Mouse (Mus musculus): ENCODE measurements around the gene Olfml1. TPM values are rescaled to one million over a fixed set of nuclear protein-coding genes. Genes with fewer than 3 reads are reported as not detected.

The Olfml1 gene
- polyA plus RNA-seq, 2 experiments = 0.64 to 1.3 TPM

DNA sequence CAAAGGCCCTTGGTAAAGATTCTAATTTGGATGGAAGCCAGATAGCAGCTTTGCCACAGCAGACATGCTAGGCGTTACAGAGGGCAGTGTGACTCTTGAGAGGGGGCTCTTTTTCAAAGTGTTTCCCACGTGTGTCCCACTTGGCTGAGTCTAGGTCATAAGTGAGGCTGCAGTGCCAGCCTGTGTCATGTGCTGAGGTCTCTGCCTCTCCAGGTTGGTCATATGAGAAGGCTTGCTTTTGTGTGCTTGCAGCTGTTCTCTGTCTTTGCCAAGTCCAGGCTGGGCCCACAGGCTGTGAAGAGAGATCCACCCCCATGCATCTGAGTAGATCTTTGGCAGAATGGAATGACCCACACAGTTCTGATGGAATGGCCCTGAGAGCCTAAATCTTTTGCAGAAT, 25.4 kb downstream of the Olfml1 start:
- Histone ChIP-seq H3K9ac (replicated peaks) (no peak overlapping the region), H3K27ac (no peak overlapping the region), H3K9me3 (ENCODE audit: control insufficient read depth, low read length) (no peaks in the 10 kb centered on the region), H3K4me1 (replicated peaks; ENCODE audit: control insufficient read depth in 2 of 2, insufficient read depth in 2 of 2, low read length in 1 of 2) (peaks cover 0 to 6% of the 10 kb centered on the region in 2 experiments; a peak in 1 of 4 replicates), H3K36me3 (replicated peaks; ENCODE audit: control insufficient read depth, insufficient read depth, low read depth) (no peaks in the 10 kb centered on the region), H3K4me3 (ENCODE audit: insufficient read depth in 1 of 2, low read depth in 2 of 2, low read length in 2 of 2) (no peak overlapping the region), H3K27me3 (ENCODE audit: control insufficient read depth, insufficient read depth, low read length) (no peaks in the 10 kb centered on the region), H3K4me2 (ENCODE audit: low read depth) (no peak overlapping the region)
- ATAC-seq (ENCODE audit: insufficient read depth) = no peak
- TF ChIP-seq EP300 (IDR thresholded peaks at IDR 0.05; ENCODE audit: low read depth) (no peak), CTCF (IDR thresholded peaks at IDR 0.05; ENCODE audit: low read depth) (no peak)
- WGBS (ENCODE audit: insufficient replicate concordance) = 43% methylated on average over 2 of the region's 2 CpGs
- no peak for DNase-seq (ENCODE audit: low read depth in 3 of 3, low spot score in 3 of 3)

DNA sequence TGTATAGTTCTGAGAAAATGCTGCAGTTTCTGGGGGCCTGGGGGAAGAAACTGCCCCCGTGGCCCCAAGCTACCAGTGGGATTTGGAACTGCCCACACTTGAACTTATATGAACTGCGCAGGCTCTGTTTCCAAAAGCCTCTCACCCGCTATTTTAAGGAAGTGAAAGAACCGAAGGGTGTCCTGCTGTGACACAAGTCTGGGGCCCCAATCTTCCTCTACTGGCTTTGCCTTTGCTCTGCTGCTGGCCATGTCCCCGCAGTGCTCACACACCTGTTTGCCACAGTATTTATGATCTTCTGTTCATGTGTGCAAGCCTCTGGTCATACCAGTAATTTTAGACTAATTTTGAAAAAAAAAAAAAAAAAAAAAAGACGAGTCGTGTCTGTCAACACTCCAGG, 26.7 kb downstream of the Olfml1 start:
- no peaks in the 10 kb centered on the region for H3K36me3 ChIP-seq (replicated peaks; ENCODE audit: control insufficient read depth, insufficient read depth, low read depth)
- TF ChIP-seq CTCF (IDR thresholded peaks at IDR 0.05; ENCODE audit: low read depth) = no peak
- TF ChIP-seq EP300 (IDR thresholded peaks at IDR 0.05; ENCODE audit: low read depth) = no peak
- 8% methylated on average over 7 of the region's 7 CpGs for WGBS (ENCODE audit: insufficient replicate concordance)
- H3K9me3 ChIP-seq (ENCODE audit: control insufficient read depth, low read length) = no peaks in the 10 kb centered on the region
- peak overlapping the region; percentile 74 for H3K4me2 ChIP-seq (ENCODE audit: low read depth)
- H3K27ac ChIP-seq = no peak overlapping the region
- no peak for DNase-seq (ENCODE audit: low read depth in 3 of 3, low spot score in 3 of 3)
- peak overlapping the region in 1 of 2 experiments; percentile 50; a peak in 2 of 4 replicates for H3K4me3 ChIP-seq (ENCODE audit: insufficient read depth in 1 of 2, low read depth in 2 of 2, low read length in 2 of 2)
- peaks cover 0 to 8% of the 10 kb centered on the region in 2 experiments; a peak in 2 of 4 replicates for H3K4me1 ChIP-seq (replicated peaks; ENCODE audit: control insufficient read depth in 2 of 2, insufficient read depth in 2 of 2, low read length in 1 of 2)
- ATAC-seq (ENCODE audit: insufficient read depth) = no peak
- no peaks in the 10 kb centered on the region for H3K27me3 ChIP-seq (ENCODE audit: control insufficient read depth, insufficient read depth, low read length)
- no peak overlapping the region for H3K9ac ChIP-seq (replicated peaks)

DNA sequence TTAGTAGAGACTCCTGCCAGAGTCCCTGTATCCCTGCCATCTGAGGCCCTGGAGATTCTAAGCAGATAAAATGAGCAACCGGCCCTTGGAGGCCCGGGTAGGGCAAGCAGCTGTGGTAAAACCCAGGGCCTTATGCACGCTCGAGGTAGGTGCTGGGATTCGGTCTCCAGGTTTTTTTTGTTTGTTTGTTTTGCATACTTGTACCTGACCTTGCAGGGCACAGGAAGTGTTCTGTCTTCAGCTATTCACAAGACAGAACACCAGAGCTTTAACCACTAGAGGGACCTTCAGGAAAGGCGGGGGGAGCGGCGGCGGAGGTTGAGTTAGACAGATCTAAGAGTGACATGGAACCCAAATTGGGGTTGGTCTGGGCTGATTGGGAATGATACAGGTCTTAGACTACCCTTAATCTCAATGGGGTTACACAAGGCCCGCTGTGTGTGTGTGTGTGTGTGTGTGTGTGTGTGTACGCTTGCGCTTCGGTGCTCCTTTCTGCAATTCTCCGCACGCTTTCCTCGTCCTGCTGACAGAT, 27.1 kb downstream of the Olfml1 start:
- under 1% methylated on average over 16 of the region's 16 CpGs for WGBS (ENCODE audit: insufficient replicate concordance)
- Histone ChIP-seq H3K27me3 (ENCODE audit: control insufficient read depth, insufficient read depth, low read length) (no peaks in the 10 kb centered on the region), H3K9me3 (ENCODE audit: control insufficient read depth, low read length) (no peaks in the 10 kb centered on the region), H3K27ac (no peak overlapping the region), H3K4me1 (replicated peaks; ENCODE audit: control insufficient read depth in 2 of 2, insufficient read depth in 2 of 2, low read length in 1 of 2) (peaks cover 0 to 8% of the 10 kb centered on the region in 2 experiments; a peak in 2 of 4 replicates), H3K4me2 (ENCODE audit: low read depth) (peak overlapping the region; percentile 74), H3K4me3 (ENCODE audit: insufficient read depth in 1 of 2, low read depth in 2 of 2, low read length in 2 of 2) (peak overlapping the region; percentile 50 to 76), H3K36me3 (replicated peaks; ENCODE audit: control insufficient read depth, insufficient read depth, low read depth) (no peaks in the 10 kb centered on the region), H3K9ac (replicated peaks) (no peak overlapping the region)
- TF ChIP-seq EP300 (IDR thresholded peaks at IDR 0.05; ENCODE audit: low read depth) (no peak), CTCF (IDR thresholded peaks at IDR 0.05; ENCODE audit: low read depth) (peak; percentile 53; the same call in 1 of the 2 replicates)
- ATAC-seq (ENCODE audit: insufficient read depth) = peak; percentile 69
- peak in 2 of 3 experiments; percentile 13 to 22 for DNase-seq (ENCODE audit: low read depth in 3 of 3, low spot score in 3 of 3)

DNA sequence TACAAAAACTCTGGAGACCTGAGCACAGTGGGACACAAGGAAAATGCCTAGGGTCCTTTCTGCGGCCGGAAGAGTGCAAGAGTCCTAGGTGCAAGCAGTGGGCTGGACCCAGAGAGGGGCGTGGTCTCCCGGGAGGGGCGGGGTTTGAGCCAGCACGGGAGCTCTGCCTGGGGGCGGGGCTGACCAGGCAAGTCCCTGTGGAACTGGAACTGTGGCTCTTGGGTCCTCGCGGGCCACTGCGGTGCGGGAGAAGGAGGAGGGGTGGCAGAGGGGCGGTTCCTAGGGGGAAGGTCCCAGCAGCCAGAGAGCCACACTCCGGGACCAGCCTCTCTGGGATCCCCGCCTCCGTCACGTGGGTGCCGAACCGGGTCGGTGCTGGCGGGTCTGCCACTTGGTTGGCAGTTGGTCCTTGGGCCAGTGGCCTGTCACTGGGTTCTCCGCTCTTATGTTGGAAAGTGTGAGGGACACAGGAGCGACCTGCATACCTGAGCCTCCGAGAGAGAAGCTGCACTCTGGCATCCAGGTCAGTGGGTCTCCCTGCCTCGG, 27.7 kb downstream of the Olfml1 start, which contains the start of gene Ppfibp2:
Ppfibp2 (plus strand) TSS at position 351 of the 546 bp plus-strand sequence.
- Histone ChIP-seq H3K9me3 (ENCODE audit: control insufficient read depth, low read length) (no peaks in the 10 kb centered on the region), H3K4me2 (ENCODE audit: low read depth) (peak within 1 kb of the TSS; percentile 74), H3K27me3 (ENCODE audit: control insufficient read depth, insufficient read depth, low read length) (no peaks in the 10 kb centered on the region), H3K36me3 (replicated peaks; ENCODE audit: control insufficient read depth, insufficient read depth, low read depth) (no peaks in the 10 kb centered on the region), H3K4me3 (ENCODE audit: insufficient read depth in 1 of 2, low read depth in 2 of 2, low read length in 2 of 2) (peak within 1 kb of the TSS; percentile 50 to 76), H3K4me1 (replicated peaks; ENCODE audit: control insufficient read depth in 2 of 2, insufficient read depth in 2 of 2, low read length in 1 of 2) (peaks cover 0 to 8% of the 10 kb centered on the region in 2 experiments; a peak in 2 of 4 replicates), H3K9ac (replicated peaks) (no peak within 1 kb of the TSS), H3K27ac (no peak within 1 kb of the TSS)
- DNase-seq (ENCODE audit: low read depth in 3 of 3, low spot score in 3 of 3) (peak; percentile 69 to 72 (median 71)), ATAC-seq (ENCODE audit: insufficient read depth) (peak; percentile 87)
- 2% methylated on average over 22 of the region's 24 CpGs for WGBS (ENCODE audit: insufficient replicate concordance)
- TF ChIP-seq EP300 (IDR thresholded peaks at IDR 0.05; ENCODE audit: low read depth) (no peak), CTCF (IDR thresholded peaks at IDR 0.05; ENCODE audit: low read depth) (no peak)

DNA sequence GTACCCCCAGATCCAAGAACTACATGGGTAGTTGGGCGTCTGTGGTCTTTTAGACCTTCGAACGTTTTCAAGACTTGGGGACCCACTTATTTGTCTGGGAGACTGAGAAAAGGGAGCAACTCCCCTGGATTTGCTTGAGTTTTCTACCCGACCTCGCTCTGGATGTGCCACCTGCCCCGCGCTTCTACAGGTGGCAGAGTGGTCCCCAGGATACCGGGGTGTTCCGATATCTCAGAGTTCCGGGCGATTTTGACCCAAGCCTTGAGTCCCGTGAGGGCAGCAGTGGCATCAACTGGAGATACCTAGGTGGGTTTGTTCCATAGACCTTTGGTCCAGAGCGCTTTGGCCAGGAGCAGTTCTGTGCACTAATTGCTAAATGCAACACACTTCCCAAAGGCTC, 28.2 kb downstream of the Olfml1 start:
- no peaks in the 10 kb centered on the region for H3K27me3 ChIP-seq (ENCODE audit: control insufficient read depth, insufficient read depth, low read length)
- peak overlapping the region; percentile 50 to 76 for H3K4me3 ChIP-seq (ENCODE audit: insufficient read depth in 1 of 2, low read depth in 2 of 2, low read length in 2 of 2)
- H3K9me3 ChIP-seq (ENCODE audit: control insufficient read depth, low read length) = no peaks in the 10 kb centered on the region
- peak overlapping the region; percentile 74 for H3K4me2 ChIP-seq (ENCODE audit: low read depth)
- H3K9ac ChIP-seq (replicated peaks) = no peak overlapping the region
- TF ChIP-seq EP300 (IDR thresholded peaks at IDR 0.05; ENCODE audit: low read depth) (no peak), CTCF (IDR thresholded peaks at IDR 0.05; ENCODE audit: low read depth) (no peak)
- ATAC-seq (ENCODE audit: insufficient read depth) = no peak
- peaks cover 0 to 8% of the 10 kb centered on the region in 2 experiments; a peak in 2 of 4 replicates for H3K4me1 ChIP-seq (replicated peaks; ENCODE audit: control insufficient read depth in 2 of 2, insufficient read depth in 2 of 2, low read length in 1 of 2)
- 20% methylated on average over 13 of the region's 13 CpGs for WGBS (ENCODE audit: insufficient replicate concordance)
- H3K36me3 ChIP-seq (replicated peaks; ENCODE audit: control insufficient read depth, insufficient read depth, low read depth) = no peaks in the 10 kb centered on the region
- no peak for DNase-seq (ENCODE audit: low read depth in 3 of 3, low spot score in 3 of 3)
- H3K27ac ChIP-seq = no peak overlapping the region
